Mouse (Mus musculus) heart, embryonic 16.5 days (tissue): ENCODE data around the gene Rgs19. TPM values are rescaled to one million over a fixed set of nuclear protein-coding genes. Genes with fewer than 3 reads are reported as not detected.

Experiments
- ATAC-seq: fragments of 200-750 bp; cut with Nextera tagmentation; replicated peaks from 2 replicates; pipeline ENCODE4 v1.8.0; 2017; ENCODE audit warnings: moderate number of reproducible peaks; ENCODE audit not compliant: insufficient read depth, low FRiP score; ENCODE audit errors: extremely low read depth
- H3K27ac ChIP-seq: fragments of 300-500 bp; sonication (generic); 2 replicates; pipeline ENCODE4 v1.5.1; 2014; ENCODE audit warnings: mild to moderate bottlenecking, low read length, control low read depth, moderate library complexity
- H3K27me3 ChIP-seq: fragments of 300-500 bp; sonication (generic); 2 replicates; pipeline ENCODE4 v1.6.1; 2014; ENCODE audit warnings: low read length, mixed read lengths; ENCODE audit not compliant: control insufficient read depth, insufficient read depth
- H3K36me3 ChIP-seq: fragments of 300-500 bp; sonication (generic); 2 replicates; pipeline ENCODE4 v1.6.1; 2014; ENCODE audit not compliant: control insufficient read depth, insufficient read depth
- H3K4me1 ChIP-seq: fragments of 300-500 bp; sonication (generic); 2 replicates; pipeline ENCODE4 v1.6.1; 2014; ENCODE audit warnings: low read length, mixed read lengths; ENCODE audit not compliant: control insufficient read depth, insufficient read depth
- H3K4me2 ChIP-seq: fragments of 300-500 bp; sonication (generic); 2 replicates; pipeline ENCODE4 v1.6.1; 2014; ENCODE audit warnings: low read depth, mild to moderate bottlenecking, control low read depth, low read length
- H3K4me3 ChIP-seq: fragments of 300-500 bp; sonication (generic); 2 replicates; pipeline ENCODE4 v1.5.1; 2014; ENCODE audit warnings: mild to moderate bottlenecking, control low read depth, low read length
- H3K9ac ChIP-seq: fragments of 300-500 bp; sonication (generic); 2 replicates; pipeline ENCODE4 v1.6.1; 2014; ENCODE audit warnings: low read length, control low read depth
- H3K9me3 ChIP-seq: fragments of 300-500 bp; sonication (generic); replicated peaks from 2 replicates; pipeline ENCODE4 v1.6.1; 2016; ENCODE audit warnings: low read length; ENCODE audit not compliant: control insufficient read depth
- WGBS: fragments of 180-500 bp; shearing (Covaris S2); extraction: QIAGEN DNeasy Blood & Tissue Kit; methylation state at CpG from one replicate; pipeline ENCODE4 v1.1.7; 2014; 5-methylcytosine and 5-hydroxymethylcytosine counted together
- polyA plus RNA-seq: library from polyadenylated mRNA; unstranded; fragments of >200 nt; fragmentation: Nextera tagmentation; extraction: Ambion mirVana; gene quantifications from 2 replicates; pipeline ENCODE4 v1.2.1, GENCODE M21; 2015

Rgs19 gene
- polyA plus RNA-seq, 1 experiment from 2014 or later, result 40.2 TPM

DNA sequence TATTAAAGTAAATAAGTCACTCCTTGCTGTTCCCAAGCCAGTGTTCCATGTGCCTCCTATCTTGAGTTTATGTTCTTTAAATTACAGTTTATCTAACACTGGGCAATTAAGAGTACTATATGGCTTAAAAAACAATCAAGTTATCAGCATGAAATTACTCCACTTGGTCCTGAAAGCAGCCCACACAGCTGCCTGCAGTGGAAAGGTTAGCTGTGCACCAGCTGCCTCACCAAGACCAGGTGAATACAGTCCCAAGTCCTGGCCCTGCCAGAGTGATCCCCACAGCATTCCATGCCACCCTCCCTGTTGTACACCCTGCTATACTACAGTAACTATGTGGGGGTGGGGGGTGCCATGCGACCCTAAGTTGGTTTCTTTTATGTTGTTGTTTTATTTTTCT, 40.3 kb downstream of the Rgs19 start:
- 91% methylated on average over 1 of the region's 1 CpGs for WGBS

DNA sequence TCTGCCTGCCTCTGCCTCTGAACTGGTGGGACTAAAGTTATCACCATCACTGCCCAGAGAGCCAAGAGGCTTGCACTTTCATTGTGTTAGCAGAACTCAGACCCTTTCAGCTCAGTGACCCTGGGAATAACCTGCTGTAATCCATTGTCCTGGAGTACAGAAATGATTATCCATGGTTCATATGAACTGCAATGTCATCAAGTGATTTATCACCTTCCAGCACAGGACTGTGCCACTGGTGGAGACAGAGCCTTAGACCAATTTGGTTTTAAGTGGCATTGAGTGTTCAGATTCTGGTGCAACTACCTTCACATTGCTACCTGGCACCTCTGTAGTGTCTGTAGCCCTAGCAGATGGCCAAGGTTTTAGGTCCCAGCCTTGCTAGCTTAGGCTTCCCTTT, 40.7 kb downstream of the Rgs19 start:
- Histone ChIP-seq H3K36me3 (peaks cover 53% of the 10 kb centered on the region), H3K27ac (no peak overlapping the region)
- ATAC-seq, result no peak

More for the DNA sequence above, 40.3 kb downstream of the Rgs19 start:
- H3K27me3 ChIP-seq, result no peaks in the 10 kb centered on the region
- no peak for ATAC-seq
- no peak overlapping the region for H3K4me3 ChIP-seq
- H3K9me3 ChIP-seq, result no peaks in the 10 kb centered on the region
- no peak overlapping the region for H3K4me2 ChIP-seq
- peaks cover 49% of the 10 kb centered on the region for H3K36me3 ChIP-seq
- H3K4me1 ChIP-seq, result peaks cover 7% of the 10 kb centered on the region
- H3K9ac ChIP-seq, result no peak overlapping the region
- H3K27ac ChIP-seq, result no peak overlapping the region

GRCm38 (mm10) chr2:181648926-181649325, 44.9 kb downstream of the Rgs19 start:
- Histone ChIP-seq H3K9ac (no peak overlapping the region), H3K4me3 (no peak overlapping the region), H3K4me1 (peaks cover 5% of the 10 kb centered on the region), H3K36me3 (peaks cover 59% of the 10 kb centered on the region), H3K27me3 (no peaks in the 10 kb centered on the region), H3K9me3 (no peaks in the 10 kb centered on the region), H3K4me2 (no peak overlapping the region), H3K27ac (no peak overlapping the region)
- 88% methylated on average over 10 of the region's 10 CpGs for WGBS
- no peak for ATAC-seq

More for the DNA sequence above, 40.7 kb downstream of the Rgs19 start:
- Histone ChIP-seq H3K27me3 (no peaks in the 10 kb centered on the region), H3K4me2 (no peak overlapping the region), H3K9ac (no peak overlapping the region), H3K4me3 (no peak overlapping the region), H3K4me1 (peaks cover 7% of the 10 kb centered on the region), H3K9me3 (no peaks in the 10 kb centered on the region)

DNA sequence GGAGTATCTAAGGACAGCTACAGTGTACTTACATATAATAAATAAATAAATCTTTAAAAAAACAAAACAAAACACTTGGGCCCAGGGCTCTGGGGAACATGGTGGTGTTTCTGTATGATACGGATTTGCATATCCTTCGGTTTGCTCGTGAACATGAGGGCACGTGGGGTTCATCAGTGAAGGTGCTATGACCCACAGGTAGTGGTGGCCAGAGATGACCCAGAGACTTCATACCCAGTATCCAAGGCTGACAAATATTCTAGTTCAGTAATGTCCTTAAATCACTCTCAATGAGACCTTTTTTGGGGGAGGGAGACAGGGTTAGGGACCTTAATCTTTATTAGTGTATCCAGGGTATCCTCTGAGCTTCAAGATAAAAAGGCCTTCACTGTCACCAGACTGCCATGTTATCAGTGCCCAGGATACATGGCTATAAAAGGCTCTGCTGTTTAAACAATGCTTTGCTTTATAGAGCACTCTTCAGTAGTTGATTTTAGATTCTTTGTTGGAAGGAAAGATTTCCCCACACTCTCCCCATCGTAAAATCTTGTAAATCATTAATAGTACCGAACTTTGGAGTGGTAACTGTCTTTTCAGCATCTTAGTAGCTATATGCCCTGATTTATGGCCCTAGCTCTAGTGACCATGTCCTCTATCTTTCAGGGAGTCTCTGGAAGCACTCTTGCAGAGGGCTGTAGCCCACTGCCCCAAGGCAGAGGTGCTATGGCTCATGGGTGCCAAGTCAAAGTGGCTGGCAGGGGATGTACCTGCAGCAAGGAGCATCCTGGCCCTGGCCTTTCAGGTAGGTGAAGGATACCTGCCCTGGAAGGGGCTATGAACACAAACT, 46.9 kb downstream of the Rgs19 start:
- WGBS, result 87% methylated on average over 6 of the region's 6 CpGs
- no peak overlapping the region for H3K9ac ChIP-seq
- H3K4me2 ChIP-seq, result no peak overlapping the region
- H3K27me3 ChIP-seq, result no peaks in the 10 kb centered on the region
- no peak overlapping the region for H3K27ac ChIP-seq
- H3K9me3 ChIP-seq, result no peaks in the 10 kb centered on the region
- ATAC-seq, result no peak
- no peaks in the 10 kb centered on the region for H3K4me1 ChIP-seq
- no peak overlapping the region for H3K4me3 ChIP-seq
- H3K36me3 ChIP-seq, result peaks cover 49% of the 10 kb centered on the region

- Histone ChIP-seq H3K4me1 (no peaks in the 10 kb centered on the region), H3K4me3 (no peak overlapping the region), H3K27me3 (no peaks in the 10 kb centered on the region), H3K4me2 (no peak overlapping the region), H3K9me3 (no peaks in the 10 kb centered on the region), H3K36me3 (peaks cover 53% of the 10 kb centered on the region), H3K9ac (no peak overlapping the region), H3K27ac (no peak overlapping the region)
- ATAC-seq, result no peak
- 94% methylated on average over 3 of the region's 3 CpGs for whole genome bisulfite sequencing
Measured at GRCm38 (mm10) chr2:181645666-181646065, 48.1 kb downstream of the Rgs19 start.

DNA sequence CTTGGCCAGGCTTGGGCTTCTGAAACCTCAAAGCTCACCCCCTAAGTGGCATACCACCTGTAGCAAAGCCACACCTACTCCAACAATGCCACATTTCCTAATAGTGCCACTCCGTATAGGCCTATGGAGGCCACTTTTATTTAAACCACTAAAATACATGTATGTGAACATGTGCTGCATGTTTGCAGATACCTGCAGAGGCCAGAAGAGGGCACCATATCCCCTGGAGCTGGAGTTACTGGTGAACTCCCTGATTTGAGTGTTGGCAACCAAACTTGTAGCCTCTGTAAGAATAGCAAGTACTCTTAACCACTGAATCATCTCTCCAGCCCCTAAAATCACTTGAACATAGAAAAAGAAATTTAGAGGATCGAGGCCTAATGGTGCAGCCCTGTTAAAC, 49.4 kb downstream of the Rgs19 start:
- Histone ChIP-seq H3K4me1 (no peaks in the 10 kb centered on the region), H3K9ac (no peak overlapping the region), H3K27ac (no peak overlapping the region), H3K4me3 (no peak overlapping the region), H3K36me3 (peaks cover 52% of the 10 kb centered on the region), H3K4me2 (no peak overlapping the region), H3K9me3 (no peaks in the 10 kb centered on the region), H3K27me3 (no peaks in the 10 kb centered on the region)
- ATAC-seq, result no peak
- WGBS, result 95% methylated on average over 2 of the region's 2 CpGs

Other genes with a start within 250 kb of the Rgs19 start
- 9.8 and 10.3 TPM in 2 replicates for gene Zbtb46, start 234.6 kb downstream of the Rgs19 start, polyA plus RNA-seq
- 0.17 and 0.19 TPM in 2 replicates for gene Abhd16b, start 200.8 kb downstream of the Rgs19 start, polyA plus RNA-seq
- 123 and 125 TPM in 2 replicates for gene Tpd52l2, start 196.8 kb downstream of the Rgs19 start, polyA plus RNA-seq
- 77.9 and 82.1 TPM in 2 replicates for gene Dnajc5, start 173.5 kb downstream of the Rgs19 start, polyA plus RNA-seq
- 77.3 and 85.8 TPM in 2 replicates for gene Uckl1, start 109.1 kb downstream of the Rgs19 start, polyA plus RNA-seq
- gene Prpf6, start 102.1 kb downstream of the Rgs19 start, polyA plus RNA-seq, result 47.4 and 47.6 TPM in 2 replicates
- 22.8 and 26.0 TPM in 2 replicates for gene Zfp512b, start 101.2 kb downstream of the Rgs19 start, polyA plus RNA-seq
- 11.2 and 12.4 TPM in 2 replicates for gene Samd10, start 94.8 kb downstream of the Rgs19 start, polyA plus RNA-seq
- not detected in 2 replicates for gene Gm29797, start 36.9 kb downstream of the Rgs19 start, polyA plus RNA-seq
- 53.6 and 55.9 TPM in 2 replicates for gene Sox18, start 22.3 kb downstream of the Rgs19 start, polyA plus RNA-seq
- 17.6 and 19.6 TPM in 2 replicates for gene Tcea2, start 13.7 kb downstream of the Rgs19 start, polyA plus RNA-seq
- not detected in 2 replicates for gene Lkaaear1, start 4.5 kb upstream of the Rgs19 start, polyA plus RNA-seq
- gene Oprl1, start 21.0 kb upstream of the Rgs19 start, polyA plus RNA-seq, result 1.2 and 1.3 TPM in 2 replicates
- 0.06 and 0.08 TPM in 2 replicates for gene Myt1, start 69.4 kb upstream of the Rgs19 start, polyA plus RNA-seq
- gene Pcmtd2, start 143.9 kb upstream of the Rgs19 start, polyA plus RNA-seq, result 30.2 and 31.7 TPM in 2 replicates
- 41.8 and 44.9 TPM in 2 replicates for gene Polr3k, start 170.4 kb upstream of the Rgs19 start, polyA plus RNA-seq